Mouse (Mus musculus): Measurements from ENCODE around the gene Herc3.

Gene Herc3

GRCm38 (mm10) chr6:58960523-58960922 is 129.3 kb downstream of the Herc3 start:
- in situ Hi-C loops (cut with MboI; ENCODE audit: unreplicated experiment in 2 of 2), result no loop called here

- in situ Hi-C loops (cut with MboI; ENCODE audit: unreplicated experiment in 2 of 2), result no loop called here
These were observed 131.4 kb downstream of the Herc3 start for GRCm38 (mm10) chr6:58962691-58963090.

DNA sequence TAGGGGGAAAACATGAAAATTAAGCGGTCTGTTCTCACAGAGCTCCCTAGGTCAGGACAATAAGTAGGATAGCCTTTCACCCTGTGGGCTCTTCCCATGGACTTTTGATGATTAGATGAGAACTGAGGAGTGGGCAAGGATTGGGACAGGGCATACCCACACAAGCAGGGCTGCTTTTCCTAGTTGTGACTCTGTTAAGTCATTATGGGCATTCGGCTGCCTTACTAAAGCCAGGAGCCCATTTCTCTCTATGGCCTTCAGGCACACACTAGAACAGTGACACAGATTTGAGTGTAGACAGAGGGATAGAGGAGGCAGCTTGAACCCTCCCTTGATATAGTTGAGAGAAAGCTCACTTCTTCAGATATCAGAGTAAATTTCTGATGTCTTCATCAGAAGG is 132.8 kb downstream of the Herc3 start:
- in situ Hi-C loops (cut with MboI; ENCODE audit: unreplicated experiment in 2 of 2), result no loop called here

DNA sequence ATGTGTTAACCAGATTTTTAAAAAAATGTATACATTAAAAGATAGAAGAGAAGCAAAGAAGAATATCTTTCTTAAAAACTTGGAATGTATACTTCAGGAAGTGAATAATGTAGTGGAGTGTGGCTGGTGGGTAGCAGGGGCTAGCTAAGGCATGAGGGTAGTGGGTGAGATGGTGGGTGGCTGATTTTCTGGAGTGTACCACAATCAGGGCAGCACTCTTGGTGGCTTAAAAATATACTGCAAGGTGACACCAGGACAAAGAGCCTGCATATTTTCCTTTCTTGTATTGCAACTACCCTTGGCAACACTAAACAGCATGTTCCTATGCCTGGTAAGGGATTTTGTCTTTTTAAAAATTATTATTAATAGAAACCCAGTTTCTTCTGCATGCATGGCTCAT is 133.3 kb downstream of the Herc3 start:
- in situ Hi-C loops (cut with MboI; ENCODE audit: unreplicated experiment in 2 of 2), result no loop called here

GRCm38 (mm10) chr6:58965071-58965831 is 134.0 kb downstream of the Herc3 start:
- in situ Hi-C loops (cut with MboI; ENCODE audit: unreplicated experiment in 2 of 2), result no loop called here

DNA sequence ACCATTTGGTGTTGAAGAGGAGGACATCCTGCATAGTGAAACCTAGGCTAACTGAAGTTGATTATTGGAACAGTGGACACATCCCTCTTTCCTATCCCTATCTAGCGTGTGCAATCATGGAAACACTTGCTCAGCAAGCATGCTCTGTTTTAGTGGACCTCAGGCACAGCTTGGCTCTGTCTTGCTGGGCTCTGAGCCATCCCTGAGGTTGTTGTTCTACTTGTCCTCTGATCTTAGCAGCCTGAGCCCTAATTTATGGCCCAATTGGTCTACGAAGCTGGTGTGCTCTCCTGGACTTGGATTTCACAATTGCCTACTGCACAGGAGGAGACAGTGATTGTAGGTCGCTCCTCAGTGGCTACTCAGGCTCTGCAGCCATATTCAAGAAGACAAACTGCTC is 137.0 kb downstream of the Herc3 start:
- in situ Hi-C loops (cut with MboI; ENCODE audit: unreplicated experiment in 2 of 2), result no loop called here

Data from v-Abl transformed pro-B cells (cell line).